Comparison of ENCODE assay signal across 9 mouse cellular contexts in the genomic region with DNA sequence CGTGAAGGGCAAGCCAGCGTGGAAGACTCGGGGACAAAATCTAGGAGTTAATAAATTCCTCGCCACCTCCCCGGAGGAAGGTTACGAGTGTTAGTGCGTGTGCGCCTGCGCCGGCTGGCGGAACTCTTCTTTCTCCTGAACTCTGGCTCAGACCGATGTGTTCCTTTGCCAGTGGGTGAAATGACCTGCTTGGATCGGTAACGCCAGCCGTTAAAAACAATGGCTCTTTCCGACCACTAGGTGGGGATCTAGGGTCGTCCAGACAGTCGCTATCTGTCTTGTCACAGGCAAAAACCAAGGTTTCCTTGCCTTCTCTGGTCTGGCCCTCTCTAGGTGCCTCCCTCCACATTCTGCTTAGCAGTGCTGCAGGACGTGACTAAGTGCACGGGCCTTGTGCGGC. TPM values are rescaled to one million over a fixed set of nuclear protein-coding genes. Genes with fewer than 3 reads are reported as not detected.
A peak's percentile ranks its signal among the peaks of the same experiment; 100 is the strongest.
DNase-seq lines count a peak whose midpoint lies in the region; ATAC-seq and TF ChIP-seq lines count a peak whose summit lies in the region.
"Had no signal": no experiment of that assay in that cellular context is flagged by ENCODE, and none has a peak within 500 bp of the region (broad histone marks: within the 10 kb centered on the region; RNA-seq: fewer than 3 reads in every experiment).

No protein-coding gene starts in this region.

- DNase-seq in A20 (ENCODE audit: low read depth, low spot score) (peak; percentile 90), liver (peak; percentile 69)
- peak; percentile 82 for DNase-seq in Muller cell, postnatal 12 days (ENCODE audit: inconsistent ontology term)
- peak; percentile 84 to 88 for DNase-seq in cerebellum, postnatal 10 days
- DNase-seq in gastrocnemius, postnatal 14 days: peak; percentile 73
- peak; percentile 92 for DNase-seq in hindbrain, postnatal 0 days (ENCODE audit: low spot score)
- peak; percentile 33 for DNase-seq in telencephalon, adult 2 months (ENCODE audit: low read depth, low spot score)

- no peaks in the 10 kb centered on the region for H3K36me3 ChIP-seq in hindbrain, postnatal 0 days (ENCODE audit: insufficient read depth, low read length)
- H3K36me3 ChIP-seq in midbrain, embryonic 16.5 days (ENCODE audit: control insufficient read depth, insufficient read depth, low read length): no peaks in the 10 kb centered on the region

- peak overlapping the region; percentile 58 for H3K4me2 ChIP-seq in hindbrain, postnatal 0 days (ENCODE audit: low read depth, low read length)
- H3K4me2 ChIP-seq in midbrain, embryonic 16.5 days (ENCODE audit: low read length): peak overlapping the region; percentile 67

- no peak overlapping the region for H3K9ac ChIP-seq in hindbrain, postnatal 0 days (replicated peaks; ENCODE audit: low read length)
- peak overlapping the region; percentile 46; the same call in 1 of the 2 replicates for H3K9ac ChIP-seq in midbrain, embryonic 16.5 days (ENCODE audit: low read depth, low read length)

- peak; percentile 96 for TF ChIP-seq CTCF in hindbrain, postnatal 0 days (IDR thresholded peaks at IDR 0.05; ENCODE audit: low read depth)

- intact Hi-C loops in gastrocnemius, postnatal 14 days (cut with DNase I; ENCODE audit: low total_unique reads): loop anchor here (5.0 kb wide), 2 partner anchors 123 to 323 kb away; no protein-coding TSS in a partner anchor

- H3K4me1 ChIP-seq in hindbrain, postnatal 0 days (ENCODE audit: insufficient read depth, low read length): 0 out of 2 replicates have a peak, but pooled peaks cover 3% of the 10 kb centered on the region
- H3K4me1 ChIP-seq in midbrain, embryonic 16.5 days (ENCODE audit: control insufficient read depth, insufficient read depth, low read length): peaks cover 3% of the 10 kb centered on the region; the same call in 1 of the 2 replicates

- peaks cover 14% of the 10 kb centered on the region for H3K27me3 ChIP-seq in hindbrain, postnatal 0 days (ENCODE audit: insufficient read depth, low read length)
- H3K27me3 ChIP-seq in midbrain, embryonic 16.5 days (ENCODE audit: control insufficient read depth, insufficient read depth, low read depth, low read length): peaks cover 25% of the 10 kb centered on the region

- WGBS in hindbrain, postnatal 0 days: 2% methylated on average over 21 of the region's 21 CpGs
- WGBS in midbrain, embryonic 16.5 days: 2% methylated on average over 21 of the region's 21 CpGs

- peak overlapping the region; percentile 30 for H3K4me3 ChIP-seq in hindbrain, postnatal 0 days (ENCODE audit: low read length)
- H3K4me3 ChIP-seq in midbrain, embryonic 16.5 days (ENCODE audit: low read depth, low read length): peak overlapping the region; percentile 33

- no peak overlapping the region for H3K27ac ChIP-seq in hindbrain, postnatal 0 days
- H3K27ac ChIP-seq in midbrain, embryonic 16.5 days (ENCODE audit: low read length): no peak overlapping the region

- no peaks in the 10 kb centered on the region for H3K9me3 ChIP-seq in hindbrain, postnatal 0 days (ENCODE audit: low read length)
- no peaks in the 10 kb centered on the region for H3K9me3 ChIP-seq in midbrain, embryonic 16.5 days (replicated peaks; ENCODE audit: control insufficient read depth, low read length, poor library complexity, severe bottlenecking)

- peak; percentile 75 for ATAC-seq in hindbrain, postnatal 0 days
- ATAC-seq in midbrain, embryonic 16.5 days: peak; percentile 72

RNA-seq across cellular contexts. Expression of a gene that starts 1.1 kb away (rescaled TPM):
- total RNA-seq in gastrocnemius, postnatal 14 days (2021): not detected
- not detected in 2 replicates for total RNA-seq in hindbrain, postnatal 0 days (2014; rRNA removed)
- not detected in 2 replicates for polyA plus RNA-seq in hindbrain, postnatal 0 days (2015; fragmentation: Nextera tagmentation; extraction: Ambion mirVana)
- polyA plus RNA-seq in midbrain, embryonic 16.5 days (2015; fragmentation: Nextera tagmentation; extraction: Ambion mirVana): not detected in 2 replicates
- total RNA-seq: layer of hippocampus, adult 18-20 months had no signal

RNA-seq across cellular contexts. Expression of a gene that starts 16.7 kb away (rescaled TPM):
- 10 to 100 TPM in 1 of 2 experiments, 1 to 10 TPM in 1; 9.7 to 10.1 TPM for total RNA-seq in gastrocnemius, postnatal 14 days (2021)
- 3.6 and 7.9 TPM in 2 replicates for total RNA-seq in hindbrain, postnatal 0 days (2014; rRNA removed)
- polyA plus RNA-seq in hindbrain, postnatal 0 days (2015; fragmentation: Nextera tagmentation; extraction: Ambion mirVana): 0.70 and 0.86 TPM in 2 replicates
- 0.39 and 0.57 TPM in 2 replicates for polyA plus RNA-seq in midbrain, embryonic 16.5 days (2015; fragmentation: Nextera tagmentation; extraction: Ambion mirVana)

RNA-seq across cellular contexts. Expression of a gene that starts 37.2 kb away (rescaled TPM):
- total RNA-seq in gastrocnemius, postnatal 14 days (2021): 1 to 10 TPM; 1.7 to 2.6 TPM
- 0.18 and 0.47 TPM in 2 replicates for total RNA-seq in hindbrain, postnatal 0 days (2014; rRNA removed)
- 0.20 and 0.23 TPM in 2 replicates for polyA plus RNA-seq in hindbrain, postnatal 0 days (2015; fragmentation: Nextera tagmentation; extraction: Ambion mirVana)
- polyA plus RNA-seq in midbrain, embryonic 16.5 days (2015; fragmentation: Nextera tagmentation; extraction: Ambion mirVana): 0.17 and 0.43 TPM in 2 replicates

Comparison
In these comparisons a context has a peak if more than half of its experiments do, and no peak if none do; other contexts are left out.
1. DNase-seq: peak in every context shown above with its lines; median percentile 92 in hindbrain, postnatal 0 days; 90 in A20; 86 in cerebellum, postnatal 10 days; 82 in Muller cell, postnatal 12 days; 73 in gastrocnemius, postnatal 14 days; 69 in liver; 33 in telencephalon, adult 2 months.